Mouse (Mus musculus): ENCODE results near the gene Myl9. TPM values are rescaled to one million over a fixed set of nuclear protein-coding genes. Genes with fewer than 3 reads are reported as not detected.
A peak's percentile ranks its signal among the peaks of the same experiment; 100 is the strongest.

The Myl9 gene
- polyA plus RNA-seq (2011; ENCODE audit: insufficient read length, low read depth, missing spikeins): 830 and 1,112 TPM in 2 replicates

GRCm38 (mm10) chr2:156774738-156775454 is at the start of gene Myl9:
Gene Myl9, plus strand, starts transcription at chr2:156775420.
- TF ChIP-seq POLR2A (IDR thresholded peaks at IDR 0.05; ENCODE audit: low read depth, low read length) (peak; percentile 73), CTCF (IDR thresholded peaks at IDR 0.05; ENCODE audit: borderline replicate concordance, insufficient read depth, low read length) (no peak)
- peak within 1 kb of the TSS; percentile 48 for H3K4me3 ChIP-seq (ENCODE audit: insufficient read depth, low read length)
- no peaks in the 10 kb centered on the region for H3K4me1 ChIP-seq (ENCODE audit: control insufficient read depth, insufficient read depth, low read length)
- peak within 1 kb of the TSS; percentile 75 for H3K27ac ChIP-seq (ENCODE audit: insufficient read depth, low read length)

- Histone ChIP-seq H3K4me3 (ENCODE audit: insufficient read depth, low read length) (no peak overlapping the region), H3K27ac (ENCODE audit: insufficient read depth, low read length) (peak overlapping the region; percentile 29), H3K4me1 (ENCODE audit: control insufficient read depth, insufficient read depth, low read length) (peaks cover 33% of the 10 kb centered on the region)
- TF ChIP-seq CTCF (IDR thresholded peaks at IDR 0.05; ENCODE audit: borderline replicate concordance, insufficient read depth, low read length) (no peak), POLR2A (IDR thresholded peaks at IDR 0.05; ENCODE audit: low read depth, low read length) (0 out of 2 replicates have a peak, but pooled peaks have one; percentile 25)
These were observed 48.9 kb upstream of the Myl9 start for GRCm38 (mm10) chr2:156726344-156726743.

- H3K4me1 ChIP-seq (ENCODE audit: control insufficient read depth, insufficient read depth, low read length): peaks cover 38% of the 10 kb centered on the region
- H3K27ac ChIP-seq (ENCODE audit: insufficient read depth, low read length): no peak overlapping the region
- TF ChIP-seq POLR2A (IDR thresholded peaks at IDR 0.05; ENCODE audit: low read depth, low read length): no peak
- TF ChIP-seq CTCF (IDR thresholded peaks at IDR 0.05; ENCODE audit: borderline replicate concordance, insufficient read depth, low read length): no peak
- H3K4me3 ChIP-seq (ENCODE audit: insufficient read depth, low read length): no peak overlapping the region
These were observed 48.3 kb upstream of the Myl9 start for GRCm38 (mm10) chr2:156726878-156727277.

- Histone ChIP-seq H3K4me3 (ENCODE audit: insufficient read depth, low read length) (no peak overlapping the region), H3K4me1 (ENCODE audit: control insufficient read depth, insufficient read depth, low read length) (peaks cover 47% of the 10 kb centered on the region), H3K27ac (ENCODE audit: insufficient read depth, low read length) (no peak overlapping the region)
- TF ChIP-seq POLR2A (IDR thresholded peaks at IDR 0.05; ENCODE audit: low read depth, low read length) (no peak), CTCF (IDR thresholded peaks at IDR 0.05; ENCODE audit: borderline replicate concordance, insufficient read depth, low read length) (no peak)
These were observed 45.4 kb upstream of the Myl9 start for GRCm38 (mm10) chr2:156729537-156730469.

GRCm38 (mm10) chr2:156730501-156730921 is 44.7 kb upstream of the Myl9 start:
- Histone ChIP-seq H3K4me1 (ENCODE audit: control insufficient read depth, insufficient read depth, low read length) (peaks cover 45% of the 10 kb centered on the region), H3K4me3 (ENCODE audit: insufficient read depth, low read length) (no peak overlapping the region), H3K27ac (ENCODE audit: insufficient read depth, low read length) (no peak overlapping the region)
- TF ChIP-seq POLR2A (IDR thresholded peaks at IDR 0.05; ENCODE audit: low read depth, low read length): no peak
- no peak for TF ChIP-seq CTCF (IDR thresholded peaks at IDR 0.05; ENCODE audit: borderline replicate concordance, insufficient read depth, low read length)

GRCm38 (mm10) chr2:156731592-156731991 is 43.6 kb upstream of the Myl9 start:
- no peak overlapping the region for H3K27ac ChIP-seq (ENCODE audit: insufficient read depth, low read length)
- peaks cover 45% of the 10 kb centered on the region for H3K4me1 ChIP-seq (ENCODE audit: control insufficient read depth, insufficient read depth, low read length)
- H3K4me3 ChIP-seq (ENCODE audit: insufficient read depth, low read length): no peak overlapping the region
- TF ChIP-seq CTCF (IDR thresholded peaks at IDR 0.05; ENCODE audit: borderline replicate concordance, insufficient read depth, low read length) (no peak), POLR2A (IDR thresholded peaks at IDR 0.05; ENCODE audit: low read depth, low read length) (no peak)

- H3K4me3 ChIP-seq (ENCODE audit: insufficient read depth, low read length): no peak overlapping the region
- TF ChIP-seq CTCF (IDR thresholded peaks at IDR 0.05; ENCODE audit: borderline replicate concordance, insufficient read depth, low read length) (no peak), POLR2A (IDR thresholded peaks at IDR 0.05; ENCODE audit: low read depth, low read length) (no peak)
- peaks cover 44% of the 10 kb centered on the region for H3K4me1 ChIP-seq (ENCODE audit: control insufficient read depth, insufficient read depth, low read length)
- H3K27ac ChIP-seq (ENCODE audit: insufficient read depth, low read length): no peak overlapping the region
These were observed 43.1 kb upstream of the Myl9 start for GRCm38 (mm10) chr2:156732109-156732508.

GRCm38 (mm10) chr2:156735761-156736335 is 39.4 kb upstream of the Myl9 start:
- peaks cover 46% of the 10 kb centered on the region for H3K4me1 ChIP-seq (ENCODE audit: control insufficient read depth, insufficient read depth, low read length)
- H3K27ac ChIP-seq (ENCODE audit: insufficient read depth, low read length): no peak overlapping the region
- H3K4me3 ChIP-seq (ENCODE audit: insufficient read depth, low read length): no peak overlapping the region
- no peak for TF ChIP-seq POLR2A (IDR thresholded peaks at IDR 0.05; ENCODE audit: low read depth, low read length)
- TF ChIP-seq CTCF (IDR thresholded peaks at IDR 0.05; ENCODE audit: borderline replicate concordance, insufficient read depth, low read length): no peak

- Histone ChIP-seq H3K4me3 (ENCODE audit: insufficient read depth, low read length) (no peak overlapping the region), H3K4me1 (ENCODE audit: control insufficient read depth, insufficient read depth, low read length) (peaks cover 48% of the 10 kb centered on the region), H3K27ac (ENCODE audit: insufficient read depth, low read length) (no peak overlapping the region)
- TF ChIP-seq CTCF (IDR thresholded peaks at IDR 0.05; ENCODE audit: borderline replicate concordance, insufficient read depth, low read length): no peak
- TF ChIP-seq POLR2A (IDR thresholded peaks at IDR 0.05; ENCODE audit: low read depth, low read length): no peak
These were observed 38.4 kb upstream of the Myl9 start for GRCm38 (mm10) chr2:156736846-156737245.

All from embryonic fibroblast, embryonic 13.5 days (primary cell).